10 mouse cellular contexts compared by ENCODE assay signal in genomic region chr10:42583157-42583872, GRCm38 (mm10). TPM values are rescaled to one million over a fixed set of nuclear protein-coding genes. Genes with fewer than 3 reads are reported as not detected.
DNase-seq lines count a peak whose midpoint lies in the region; ATAC-seq and TF ChIP-seq lines count a peak whose summit lies in the region.
"Had no signal": no experiment of that assay in that cellular context is flagged by ENCODE, and none has a peak within 500 bp of the region (broad histone marks: within the 10 kb centered on the region; RNA-seq: fewer than 3 reads in every experiment).

TSS of gene Nr2e1 (minus strand) at chr10:42583632.
TSS of gene Ostm1 (plus strand) at chr10:42583822.

- peak; percentile 21 for DNase-seq in kidney, adult 2 months
- no peak for DNase-seq in kidney, adult 8-10 months
- DNase-seq in intestine, embryonic 14.5 days (ENCODE audit: low spot score): no peak
- peak; percentile 59 to 68 for DNase-seq in left cerebral cortex, postnatal 25 days (ENCODE audit: low spot score in 2 of 2)
- DNase-seq in right cerebral cortex, adult 2 months (ENCODE audit: low spot score in 2 of 2): peak; percentile 49 to 68
- DNase-seq in urinary bladder, adult 18-20 months (ENCODE audit: low spot score in 2 of 2): no peak

- TF ChIP-seq CTCF in kidney, adult 2 months (conservative IDR thresholded peaks at IDR 0.05; ENCODE audit: insufficient read depth, insufficient read length, low read depth, low read length): no peak

- H3K36me3 ChIP-seq in kidney, adult 2 months (ENCODE audit: control insufficient read depth, insufficient read depth, low read length): no peaks in the 10 kb centered on the region
- H3K36me3 ChIP-seq in embryonic facial prominence, embryonic 12.5 days: no peaks in the 10 kb centered on the region
- no peaks in the 10 kb centered on the region for H3K36me3 ChIP-seq in intestine, embryonic 14.5 days (ENCODE audit: control insufficient read depth, insufficient read depth, low read length)

- peaks cover 19% of the 10 kb centered on the region for H3K27me3 ChIP-seq in kidney, adult 2 months (replicated peaks; ENCODE audit: control insufficient read depth, insufficient read depth, low read length)
- H3K27me3 ChIP-seq in embryonic facial prominence, embryonic 12.5 days: peaks cover 91% of the 10 kb centered on the region
- H3K27me3 ChIP-seq in intestine, embryonic 14.5 days (replicated peaks; ENCODE audit: control insufficient read depth, insufficient read depth, low read length): peaks cover 98% of the 10 kb centered on the region

- no peak for TF ChIP-seq POLR2A in kidney, adult 2 months (IDR thresholded peaks at IDR 0.05; ENCODE audit: low read depth, low read length)

- H3K9me3 ChIP-seq in embryonic facial prominence, embryonic 12.5 days: no peaks in the 10 kb centered on the region
- H3K9me3 ChIP-seq in intestine, embryonic 14.5 days (ENCODE audit: control insufficient read depth, low read length): peaks cover 4% of the 10 kb centered on the region; the same call in 1 of the 2 replicates

- peak within 1 kb of the TSS; percentile 30 for H3K9ac ChIP-seq in embryonic facial prominence, embryonic 12.5 days
- H3K9ac ChIP-seq in intestine, embryonic 14.5 days (ENCODE audit: low read length): no peak within 1 kb of the TSS

- H3K4me2 ChIP-seq in embryonic facial prominence, embryonic 12.5 days (replicated peaks): peak within 1 kb of the TSS; percentile 40
- 0 out of 2 replicates have a peak within 1 kb of the TSS, but pooled peaks have one; percentile 11 for H3K4me2 ChIP-seq in intestine, embryonic 14.5 days (ENCODE audit: low read length)

- no peak within 1 kb of the TSS for H3K27ac ChIP-seq in kidney, adult 2 months (ENCODE audit: insufficient read depth, low read depth, low read length)
- H3K27ac ChIP-seq in embryonic facial prominence, embryonic 12.5 days: no peak within 1 kb of the TSS
- H3K27ac ChIP-seq in intestine, embryonic 14.5 days (ENCODE audit: low read depth): no peak within 1 kb of the TSS

- 3% methylated on average over 43 of the region's 43 CpGs for WGBS in kidney, adult 2 months
- WGBS in embryonic facial prominence, embryonic 12.5 days: under 1% methylated on average over 43 of the region's 43 CpGs
- WGBS in intestine, embryonic 14.5 days: under 1% methylated on average over 43 of the region's 43 CpGs

- intact Hi-C loops in left cerebral cortex, postnatal 25 days (cut with DNase I): loop anchor here (5.0 kb wide), 1 partner anchor 49 kb away; no protein-coding TSS in a partner anchor

- H3K4me1 ChIP-seq in kidney, adult 2 months (ENCODE audit: control insufficient read depth, insufficient read depth, low read length): no peaks in the 10 kb centered on the region
- peaks cover 15% of the 10 kb centered on the region; the same call in 1 of the 2 replicates for H3K4me1 ChIP-seq in embryonic facial prominence, embryonic 12.5 days
- H3K4me1 ChIP-seq in intestine, embryonic 14.5 days (replicated peaks; ENCODE audit: control insufficient read depth, insufficient read depth, low read length): no peaks in the 10 kb centered on the region

- H3K4me3 ChIP-seq in kidney, adult 2 months (ENCODE audit: insufficient read depth, low read depth, low read length): no peak within 1 kb of the TSS
- H3K4me3 ChIP-seq in embryonic facial prominence, embryonic 12.5 days: peak within 1 kb of the TSS; percentile 31
- H3K4me3 ChIP-seq in intestine, embryonic 14.5 days (ENCODE audit: low read depth, low read length): no peak within 1 kb of the TSS; the same call in 1 of the 2 replicates

- no peak for ATAC-seq in embryonic facial prominence, embryonic 12.5 days (ENCODE audit: insufficient number of reproducible peaks, insufficient read depth, low FRiP score, low TSS enrichment)
- no peak for ATAC-seq in intestine, embryonic 14.5 days (replicated peaks; ENCODE audit: low FRiP score, low TSS enrichment, low read depth)
- no peak for ATAC-seq in monocyte, adult 5-6 weeks (replicated peaks; ENCODE audit: insufficient number of reproducible peaks, low FRiP score, low TSS enrichment, poor library complexity, severe bottlenecking)
- ATAC-seq: Patski had no signal

RNA-seq across cellular contexts. Expression of gene Nr2e1, which starts in this region (rescaled TPM):
- polyA plus RNA-seq in kidney, adult 2 months (2012; rRNA removed): not detected in 2 replicates
- polyA plus RNA-seq in embryonic facial prominence, embryonic 12.5 days (2016; fragmentation: Nextera tagmentation; extraction: Ambion mirVana): 5.8 and 6.6 TPM in 2 replicates
- not detected in 2 replicates for polyA plus RNA-seq in intestine, embryonic 14.5 days (2014; fragmentation: Nextera tagmentation; extraction: Ambion mirVana)
- total RNA-seq in left cerebral cortex, postnatal 25 days (2021): 10 to 100 TPM; 13.1 to 13.8 TPM
- not detected in 3 replicates for total RNA-seq in monocyte, adult 5-6 weeks (2017)
- total RNA-seq: hematopoietic stem cell, adult 5-6 weeks had no signal
- polyA plus RNA-seq: Patski had no signal

RNA-seq across cellular contexts. Expression of gene Ostm1, which starts in this region (rescaled TPM):
- 15.4 and 15.5 TPM in 2 replicates for polyA plus RNA-seq in kidney, adult 2 months (2012; rRNA removed)
- polyA plus RNA-seq in embryonic facial prominence, embryonic 12.5 days (2016; fragmentation: Nextera tagmentation; extraction: Ambion mirVana): 13.6 and 14.1 TPM in 2 replicates
- 13.0 and 13.7 TPM in 2 replicates for polyA plus RNA-seq in intestine, embryonic 14.5 days (2014; fragmentation: Nextera tagmentation; extraction: Ambion mirVana)
- total RNA-seq in left cerebral cortex, postnatal 25 days (2021): 10 to 100 TPM; 49.3 to 50.1 TPM
- 73.5 to 79.9 TPM (median 79.6 TPM) in 3 replicates for total RNA-seq in monocyte, adult 5-6 weeks (2017)

Comparison
In these comparisons a context has a peak if more than half of its experiments do, and no peak if none do; other contexts are left out.
1. RNA of gene Nr2e1 (total RNA-seq): 13.1 to 13.8 TPM in left cerebral cortex, postnatal 25 days; not detected in monocyte, adult 5-6 weeks; every median in the first group is over 10 times any median in the second.
2. DNase-seq: peak in kidney, adult 2 months (single experiment), left cerebral cortex, postnatal 25 days (2 of 2) and right cerebral cortex, adult 2 months (2 of 2); none in kidney, adult 8-10 months (0 of 2), intestine, embryonic 14.5 days (single experiment) and urinary bladder, adult 18-20 months (0 of 2).